Mouse (Mus musculus) gastrocnemius, adult 8-10 months (tissue): ENCODE measurements at regions not wholly inside any gene's neighbourhood (a gene's known extent, or its start where the extent isn't known, plus 50 kb on each side); places are given as distances from the start of the nearest gene placed in this dataset.

ENCODE experiments used
- DNase-seq, 2 experiments: peaks; one replicate each; pipeline ENCODE4 v3.0.0; 2022; ENCODE audit warnings: low spot score in 2 of 2

DNA sequence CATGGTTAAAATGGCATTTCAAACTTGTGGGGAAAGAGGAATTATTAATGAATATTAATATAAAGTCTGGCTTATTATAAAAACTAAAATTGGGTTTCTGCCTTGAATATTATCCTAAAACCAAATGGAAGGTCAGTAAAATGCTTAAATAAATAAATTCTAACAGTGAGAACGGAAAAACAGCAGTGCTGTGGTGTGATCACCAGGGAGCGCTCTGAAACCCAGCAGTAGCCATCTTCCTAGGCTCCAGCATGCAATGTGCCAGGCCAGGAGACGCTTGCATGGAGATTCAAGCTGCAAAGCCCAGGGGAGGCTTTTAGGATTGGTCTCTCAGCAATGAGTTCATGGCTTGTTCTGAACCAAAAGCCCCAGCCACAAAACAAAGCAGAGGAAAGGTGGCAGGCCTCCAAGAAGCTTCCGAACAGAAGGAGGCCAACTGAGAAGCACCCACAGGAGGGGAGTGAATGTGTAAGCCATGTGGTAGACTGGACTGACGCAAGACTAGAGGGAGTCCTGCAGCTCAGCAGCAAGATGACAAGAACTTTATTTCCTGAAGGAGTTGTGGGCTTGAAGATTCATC lies 52.3 kb upstream of the Bace2 start:
- peak in 1 of 2 experiments; percentile 30 for DNase-seq
